Mouse (Mus musculus) adrenal gland, postnatal 4 days (tissue): ENCODE data around the gene Sds. TPM values are rescaled to one million over a fixed set of nuclear protein-coding genes. Genes with fewer than 3 reads are reported as not detected.
"Not testable (repeated sequence)": the region's sequence is repeated elsewhere in the genome, so short reads cannot be mapped to it uniquely, and the experiment has no call there.

Experiments used
- DNase-seq, 2 experiments: peaks; one replicate each; pipeline ENCODE4 v3.0.0; 2021 to 2022; ENCODE audit warnings: low spot score in 2 of 2, mixed read lengths in 2 of 2
- total RNA-seq, 2 experiments: library from RNA; stranded (reverse); gene quantifications; 2 replicates each; pipeline ENCODE4 v1.2.3; 2021

The Sds gene
- total RNA-seq, 2 experiments from 2014 or later, result 1.8 TPM; not detected in 1

DNA sequence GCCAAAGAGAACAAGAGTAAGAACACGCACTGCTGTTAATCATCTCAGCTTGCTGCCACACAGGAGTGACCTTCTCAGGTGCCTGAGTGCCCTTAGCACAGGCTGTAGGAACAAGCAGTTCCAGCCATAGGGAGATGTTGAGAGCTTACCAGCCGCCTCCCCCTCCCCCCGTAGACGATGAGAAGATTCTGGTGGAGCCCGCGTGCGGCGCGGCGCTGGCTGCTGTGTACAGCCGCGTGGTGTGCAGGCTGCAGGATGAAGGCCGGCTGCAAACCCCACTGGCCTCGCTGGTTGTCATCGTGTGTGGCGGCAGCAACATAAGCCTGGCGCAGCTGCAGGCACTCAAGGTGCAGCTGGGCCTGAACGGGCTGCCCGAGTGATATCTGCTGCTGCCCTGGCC lies 7.1 kb downstream of the Sds start:
- no peak for DNase-seq

DNA sequence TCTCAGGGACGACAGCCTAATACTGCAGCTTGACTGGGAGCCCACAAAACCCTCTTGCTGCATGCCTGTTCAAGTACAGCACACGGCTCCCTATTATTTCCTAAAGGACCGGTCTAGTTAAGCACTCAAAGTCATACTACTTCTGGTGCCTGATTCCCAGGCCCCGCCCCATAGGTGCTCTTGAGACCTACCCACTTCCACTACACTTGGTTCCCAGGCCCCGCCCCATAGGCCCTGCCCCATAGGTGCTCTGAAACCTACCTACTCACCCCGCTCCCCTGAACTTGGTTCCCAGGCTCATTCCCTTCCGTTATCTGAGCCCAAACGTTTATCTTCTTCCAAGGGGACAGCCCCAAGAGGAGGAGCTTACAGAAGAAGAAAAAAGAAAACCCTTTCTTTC lies 11.5 kb downstream of the Sds start:
- DNase-seq, result no peak

DNA sequence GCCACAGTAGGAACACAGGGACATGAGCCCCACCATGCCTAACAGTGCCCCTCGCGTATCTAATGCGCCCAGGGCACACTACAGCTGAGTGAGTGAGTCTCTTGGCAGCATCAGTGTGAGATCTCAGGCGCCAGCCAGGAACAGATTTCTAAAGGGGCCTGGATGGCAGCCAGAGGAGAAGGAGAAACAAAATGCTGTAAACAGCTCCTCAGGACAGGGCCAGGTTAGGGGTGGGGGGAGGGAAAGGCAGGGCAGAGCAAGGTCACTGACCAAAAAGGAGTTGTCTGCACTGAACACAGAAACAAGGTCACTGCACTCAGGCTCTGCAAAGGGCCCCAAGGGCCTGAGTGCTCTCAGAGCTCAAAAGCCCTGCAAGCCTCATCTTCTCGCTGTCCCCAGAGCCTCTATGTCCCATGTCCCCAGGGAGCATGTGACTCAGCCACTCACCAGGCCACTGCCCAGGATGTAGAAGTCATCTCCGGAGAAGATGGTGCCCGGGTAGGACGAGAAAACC lies 14.4 kb downstream of the Sds start:
- DNase-seq, result no peak

DNA sequence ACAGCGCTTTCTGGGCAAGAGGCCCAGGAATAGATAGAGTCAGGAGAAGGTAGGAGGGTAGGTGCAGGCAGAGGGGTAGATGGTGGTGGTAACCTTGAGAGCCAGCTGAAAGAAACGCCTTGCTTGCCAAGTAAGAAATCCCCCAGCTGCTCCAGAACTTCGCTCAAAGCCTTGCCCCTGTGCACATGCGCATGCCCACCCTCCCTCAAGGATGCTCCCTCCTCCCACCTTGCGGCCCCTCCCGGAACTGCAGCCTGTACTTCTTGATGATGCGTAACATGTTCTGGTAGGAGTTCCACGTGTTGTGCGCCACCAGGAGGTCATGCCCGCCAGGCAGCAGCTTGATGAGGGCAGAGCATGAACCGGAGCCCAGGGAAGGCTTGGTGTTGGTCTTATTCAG lies 16.1 kb downstream of the Sds start:
- DNase-seq, result no peak

DNA sequence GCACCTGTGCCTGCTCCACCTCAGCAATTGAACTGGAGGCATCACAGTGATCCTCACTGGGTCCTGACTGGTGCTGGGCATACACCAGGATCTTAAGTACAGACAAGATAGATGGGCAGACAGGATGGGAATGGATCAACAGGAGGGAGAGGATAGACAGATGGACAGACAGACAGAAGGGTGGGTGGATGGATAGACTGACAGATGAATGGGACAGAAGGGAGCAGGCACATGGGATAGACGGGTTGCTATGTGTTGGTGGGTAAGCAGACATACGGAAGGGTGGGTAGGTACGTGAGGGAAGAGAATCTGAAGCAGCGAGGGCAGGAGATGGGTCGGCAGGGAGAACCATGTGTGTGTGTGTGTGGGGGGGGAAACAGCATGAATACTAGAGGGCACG lies 17.1 kb downstream of the Sds start:
- DNase-seq, result no peak

DNA sequence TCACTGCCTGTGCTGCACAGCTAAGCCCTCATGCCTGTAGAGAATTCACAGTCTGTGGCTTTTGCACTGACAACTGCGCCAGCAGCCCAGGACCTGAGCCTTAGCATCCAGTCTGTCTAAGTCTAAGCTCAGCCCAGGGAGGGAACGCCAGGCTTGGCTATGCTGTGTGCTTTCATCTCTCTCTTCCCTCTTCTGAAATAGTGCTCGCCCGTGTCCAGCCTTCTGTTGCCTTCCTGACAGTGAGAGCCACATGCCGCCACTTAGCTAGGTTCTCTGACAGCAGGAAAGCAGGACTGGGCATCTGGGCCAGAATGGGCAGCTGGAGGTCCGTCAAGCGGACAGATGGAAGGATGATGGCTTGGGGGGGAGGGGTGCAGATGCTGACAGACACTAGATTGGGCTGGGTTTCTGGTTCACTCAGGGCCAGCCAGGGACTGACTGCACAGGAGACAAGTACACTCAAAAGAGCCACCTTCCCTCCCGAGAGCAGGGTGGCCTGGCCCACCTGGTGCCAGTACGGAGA lies 17.6 kb downstream of the Sds start:
- no peak for DNase-seq

DNA sequence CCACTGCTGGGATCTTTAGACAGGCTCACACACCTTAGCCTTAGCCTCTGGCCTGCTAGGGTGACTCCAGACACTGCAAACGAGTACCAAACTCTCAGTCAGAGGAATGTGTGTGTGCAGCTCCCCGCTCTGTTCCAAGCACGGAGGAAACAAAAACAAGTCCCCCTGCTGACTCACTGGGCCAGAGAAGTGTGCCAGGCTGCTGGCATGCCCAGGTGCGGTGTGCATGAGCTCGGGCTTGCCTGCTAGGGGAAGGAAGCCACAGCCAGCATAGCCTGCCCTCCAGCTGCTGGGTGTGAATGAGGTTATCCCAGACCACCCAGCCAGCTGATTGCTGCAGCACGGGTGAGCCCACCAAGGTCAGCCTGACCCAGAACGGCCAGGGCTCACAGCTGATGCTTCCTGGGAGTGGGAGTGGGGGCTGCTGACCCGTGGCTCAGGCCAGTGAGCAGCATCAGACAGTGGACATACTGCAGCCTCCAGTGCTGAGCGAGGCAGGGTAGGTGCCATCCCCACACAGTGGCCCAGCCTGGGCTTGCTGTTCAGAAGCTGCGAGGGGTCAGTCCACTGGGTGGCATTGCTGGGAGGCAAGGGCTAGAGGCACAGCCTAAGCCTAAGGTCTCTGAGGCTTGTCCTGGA lies 18.9 kb downstream of the Sds start:
- DNase-seq, result no peak

DNA sequence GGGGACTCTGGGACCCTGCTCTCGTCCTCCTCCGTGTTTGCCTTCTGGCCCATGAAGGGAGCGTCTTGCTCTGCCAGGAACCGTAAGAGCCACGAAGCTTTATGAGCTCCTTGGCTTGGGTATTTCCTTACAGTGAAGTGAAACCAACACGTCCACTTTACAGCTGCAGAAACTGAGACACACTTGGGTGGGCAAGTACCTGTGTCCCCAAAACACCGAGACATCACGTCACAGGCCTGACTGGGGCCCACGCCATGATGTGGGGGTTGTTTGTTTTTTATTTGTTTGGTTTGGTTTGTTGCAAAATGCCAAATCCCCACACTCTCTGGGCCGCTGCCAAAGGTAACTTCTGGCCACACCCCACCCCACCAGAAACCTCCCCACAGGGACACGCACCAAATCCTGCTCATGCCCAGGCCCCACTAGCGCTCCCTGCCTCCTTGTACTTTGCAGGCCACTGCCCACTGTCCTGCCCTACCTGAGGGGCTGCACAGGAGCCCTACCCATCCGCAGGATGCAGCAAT lies 19.4 kb downstream of the Sds start:
- DNase-seq, result no peak

DNA sequence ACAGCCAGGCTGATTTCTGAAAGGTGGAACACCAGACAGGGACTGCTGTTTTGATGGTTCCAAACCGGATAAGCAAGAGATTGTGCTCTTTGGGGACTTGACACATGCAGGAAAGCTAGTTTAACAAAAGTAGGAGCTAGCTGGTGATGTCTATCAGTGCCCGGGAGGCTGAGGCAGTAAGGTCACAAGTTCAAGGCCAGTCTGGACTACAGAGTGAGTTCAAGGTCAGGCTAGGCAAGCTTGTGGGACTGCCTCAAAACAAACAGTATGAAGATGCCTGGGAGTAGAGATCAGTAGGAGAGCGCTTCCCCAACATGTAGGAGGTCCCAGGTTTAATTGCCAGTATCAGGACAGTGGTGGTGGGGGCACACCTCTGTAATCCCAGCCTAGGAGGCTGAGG lies 20.7 kb downstream of the Sds start:
- DNase-seq, result no peak

DNA sequence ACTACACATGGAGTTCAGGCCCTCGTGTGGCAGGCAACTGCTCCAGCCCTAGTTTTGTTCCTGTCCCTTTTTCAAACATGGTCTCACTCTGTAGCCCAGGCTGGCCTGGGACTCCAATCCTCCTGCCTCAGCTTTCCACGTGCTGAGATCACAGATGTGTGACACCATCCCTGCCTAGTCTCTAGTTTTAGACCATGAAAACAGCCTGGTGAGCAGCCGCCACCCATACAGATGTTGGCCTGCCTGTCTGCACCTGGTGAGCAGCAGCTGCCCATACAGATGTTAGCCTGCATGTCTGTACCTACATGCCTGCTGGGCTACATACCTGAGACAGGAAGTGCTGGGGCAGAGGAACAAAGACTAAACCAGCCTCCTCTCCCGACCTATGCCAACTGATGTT lies 22.9 kb downstream of the Sds start:
- no peak for DNase-seq

DNA sequence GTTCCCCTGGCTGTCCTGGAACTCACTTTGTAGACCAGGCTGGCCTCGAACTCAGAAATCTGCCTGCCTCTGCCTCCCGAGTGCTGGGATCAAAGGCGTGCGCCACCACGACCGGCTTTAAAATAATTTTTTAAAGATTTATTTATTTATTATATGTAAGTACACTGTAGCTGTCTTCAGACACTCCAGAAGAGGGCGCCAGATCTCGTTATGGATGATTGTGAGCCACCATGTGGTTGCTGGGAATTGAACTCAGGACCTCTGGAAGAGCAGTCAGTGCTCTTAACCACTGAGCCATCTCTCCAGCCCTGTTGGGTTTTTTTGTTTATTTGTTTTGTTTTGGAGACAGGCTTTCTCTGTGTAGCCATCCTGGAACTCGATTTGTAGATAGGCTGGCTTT lies 24.3 kb downstream of the Sds start:
- DNase-seq, result not testable (repeated sequence)

DNA sequence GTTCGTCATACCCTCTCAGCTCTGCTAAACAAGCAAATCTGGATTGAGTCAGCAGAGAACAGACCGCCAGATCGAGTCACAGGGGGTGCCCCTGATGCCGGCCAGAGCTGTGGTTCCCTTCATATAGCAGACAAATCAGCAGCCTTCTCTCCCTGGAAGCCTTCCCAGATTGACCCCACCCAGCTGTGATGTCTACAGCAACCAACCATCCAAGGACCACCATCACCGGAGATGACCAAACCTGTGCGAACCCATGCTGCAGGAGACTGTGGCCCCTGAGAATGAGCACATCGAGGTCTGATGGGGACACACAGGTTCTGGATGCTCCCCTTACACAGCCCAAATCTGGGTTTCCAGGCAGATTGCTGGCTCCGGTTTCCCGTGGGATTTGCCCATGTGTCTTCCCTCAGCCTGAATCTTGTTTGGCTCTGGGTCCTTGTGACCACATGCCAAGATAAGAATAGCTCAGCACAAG lies 25.9 kb downstream of the Sds start:
- no peak for DNase-seq

DNA sequence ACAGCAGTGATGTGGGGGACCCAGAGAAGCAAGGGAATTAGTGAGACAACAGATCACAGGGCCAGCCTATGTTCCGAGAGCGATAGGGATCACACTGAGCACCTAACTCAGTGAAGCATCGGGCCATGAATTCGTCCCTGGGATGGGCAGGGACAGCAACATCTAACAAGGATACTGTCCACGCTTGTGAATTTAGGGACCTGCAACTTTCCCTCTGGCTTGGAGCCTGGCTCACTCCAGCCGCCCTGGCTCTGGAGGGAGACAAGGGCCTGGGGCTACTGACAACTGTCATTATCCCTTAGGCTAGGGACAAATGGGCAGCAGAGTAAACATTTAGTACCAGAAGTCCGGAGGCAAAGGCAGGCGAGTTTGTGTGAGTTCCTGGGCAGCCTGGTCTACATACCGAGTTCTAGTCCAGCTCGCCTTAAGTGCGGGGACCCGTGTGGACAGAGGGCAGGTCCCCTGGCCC lies 26.4 kb downstream of the Sds start:
- DNase-seq, result no peak

DNA sequence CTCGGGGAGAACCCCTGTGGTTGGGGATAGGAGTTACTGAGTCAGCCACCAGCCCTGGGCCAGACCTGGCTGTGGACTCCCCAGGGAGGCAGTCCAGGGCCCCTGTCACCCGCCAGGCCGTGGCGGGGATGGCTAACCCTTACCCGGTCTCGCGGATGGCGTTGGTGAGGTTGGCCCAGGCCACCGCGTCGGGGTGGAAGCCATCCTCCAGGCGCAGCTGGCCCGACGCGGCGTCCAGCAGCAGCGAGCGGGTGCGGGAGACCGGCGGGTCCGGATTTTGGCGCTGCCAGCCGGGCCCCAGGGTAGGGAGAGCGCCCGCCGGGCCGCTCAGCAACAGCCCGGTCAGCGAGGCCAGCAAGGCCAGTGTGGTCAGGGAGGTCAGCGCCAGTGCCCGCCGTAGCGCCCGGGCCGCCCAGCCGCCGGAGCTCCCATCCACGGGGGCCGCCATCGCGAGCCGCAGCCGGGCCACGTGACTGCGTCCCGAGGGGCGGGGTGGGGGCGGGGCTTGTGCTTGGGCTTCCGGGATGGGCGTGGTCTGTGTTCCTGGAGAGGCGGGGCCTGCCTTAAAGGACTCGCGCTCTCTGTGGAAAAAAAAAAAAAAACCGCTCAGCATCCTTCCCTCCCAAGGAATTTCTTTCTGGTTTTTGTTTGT lies 26.9 kb downstream of the Sds start, which contains the start of gene Plbd2:
TSS of gene Plbd2 (minus strand) at position 482 of the 652 bp plus-strand sequence.
- DNase-seq, result peak; percentile 77 to 80

DNA sequence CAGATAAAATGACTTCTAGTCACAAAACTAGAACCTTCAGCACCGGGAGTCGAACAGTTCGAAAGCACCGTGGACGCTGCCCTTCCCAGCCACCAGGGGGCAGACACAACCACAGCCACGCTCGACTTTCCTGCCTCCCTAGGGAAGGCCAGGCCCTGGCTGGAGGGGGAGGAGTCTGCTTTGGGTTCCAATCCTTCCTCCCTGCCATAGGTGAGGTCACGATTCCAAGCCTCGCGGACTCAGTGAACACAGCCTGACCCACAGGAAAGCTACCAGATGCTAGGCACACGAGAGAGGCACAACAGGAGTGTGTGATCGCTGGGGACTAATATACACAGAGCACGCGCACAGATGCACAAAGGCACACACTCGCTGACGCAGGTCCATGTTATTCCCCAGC lies 29.0 kb downstream of the Sds start:
- DNase-seq, result peak; percentile 43 to 61

DNA sequence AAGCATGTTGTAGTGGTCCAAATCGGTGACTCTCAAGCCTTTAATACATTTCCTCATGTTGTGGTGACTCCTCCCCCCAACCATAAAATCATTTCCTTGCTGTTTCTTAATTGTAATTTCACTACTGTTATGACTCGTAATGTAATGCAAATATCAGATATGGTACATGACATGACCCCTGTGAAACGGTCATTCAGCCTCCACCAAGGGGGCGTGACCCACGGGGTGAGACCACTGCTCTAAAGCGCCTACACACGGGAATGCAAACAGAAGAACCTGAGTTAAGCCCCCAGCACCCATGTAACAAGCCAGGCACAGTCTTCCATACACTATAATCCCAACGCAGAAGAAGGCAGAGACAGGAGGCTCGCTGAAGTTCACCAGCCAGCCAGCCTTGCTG lies 29.5 kb downstream of the Sds start:
- DNase-seq, result no peak

DNA sequence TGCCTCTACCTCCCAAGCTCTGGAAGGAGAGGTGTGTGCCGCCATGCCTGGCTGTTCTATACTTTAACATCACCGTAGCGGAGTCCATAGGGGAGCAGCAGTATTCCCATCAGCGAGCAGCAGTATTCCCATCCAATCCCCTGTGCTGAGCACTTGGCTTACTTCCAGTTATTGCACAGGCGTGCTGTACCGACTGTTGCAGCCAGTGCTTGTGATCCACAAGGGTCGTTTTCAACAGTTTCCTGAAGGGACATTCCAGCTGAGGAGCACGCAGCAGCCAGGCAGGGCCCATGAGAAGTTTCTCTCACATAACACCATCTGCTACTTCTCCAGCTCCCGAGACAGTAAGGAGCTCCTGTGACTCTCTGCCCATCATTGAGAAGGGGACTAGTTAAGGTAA lies 30.2 kb downstream of the Sds start:
- DNase-seq, result no peak

DNA sequence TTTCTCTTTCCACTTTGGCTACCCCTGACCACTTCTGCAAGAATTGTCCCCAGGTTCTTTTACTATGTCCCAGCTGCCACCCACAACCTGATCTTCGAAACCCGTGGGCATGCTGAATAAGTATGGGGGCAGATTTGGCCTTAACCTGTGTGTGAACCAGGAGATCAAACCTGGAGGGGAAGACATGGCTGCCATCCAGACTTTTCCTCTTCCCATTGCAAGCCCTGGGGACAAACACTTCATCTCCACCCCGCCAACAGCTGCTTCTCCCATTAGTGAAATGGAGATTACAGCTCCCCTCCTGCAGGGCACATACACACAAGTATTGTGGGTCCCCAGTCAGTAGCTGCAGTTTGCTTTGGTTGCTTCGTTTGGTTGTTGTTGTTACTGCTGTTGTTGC lies 31.0 kb downstream of the Sds start:
- DNase-seq, result no peak

DNA sequence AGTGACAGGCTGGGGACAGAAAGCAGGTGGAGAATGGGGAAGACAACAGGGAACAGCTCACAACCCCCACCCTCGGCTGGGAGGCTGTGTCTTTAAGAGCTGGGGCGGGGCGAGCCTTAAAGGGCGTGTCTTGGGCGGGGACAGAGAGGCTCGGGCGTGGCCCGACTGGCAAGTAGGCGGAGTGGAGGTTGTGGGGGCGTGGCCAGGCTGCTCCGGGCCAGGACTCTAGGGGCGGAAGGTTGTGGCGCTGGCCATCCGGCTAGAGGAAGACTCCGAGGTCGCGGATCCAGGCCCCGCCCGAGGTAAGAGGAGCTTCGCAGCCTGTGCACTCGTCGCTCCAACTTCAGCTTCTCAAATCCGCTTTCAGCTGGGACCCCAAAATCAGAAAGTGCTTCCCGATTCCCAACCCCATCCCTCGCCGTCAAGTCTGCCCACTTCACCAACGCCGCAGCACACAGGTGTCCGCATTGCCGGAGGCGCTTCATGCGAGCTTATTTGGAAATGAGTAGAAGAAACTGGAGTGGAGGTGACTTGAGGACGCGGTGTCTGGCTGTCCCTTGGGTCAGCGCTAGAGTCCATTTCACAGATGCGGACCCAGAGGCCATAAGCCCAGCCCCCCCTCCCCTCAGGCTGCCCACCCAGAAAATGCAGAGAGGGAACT lies 34.8 kb downstream of the Sds start, which contains the start of gene Slc8b1:
TSS of gene Slc8b1 (plus strand) at position 187 of the 661 bp plus-strand sequence.
- DNase-seq, result peak; percentile 88 to 93

DNA sequence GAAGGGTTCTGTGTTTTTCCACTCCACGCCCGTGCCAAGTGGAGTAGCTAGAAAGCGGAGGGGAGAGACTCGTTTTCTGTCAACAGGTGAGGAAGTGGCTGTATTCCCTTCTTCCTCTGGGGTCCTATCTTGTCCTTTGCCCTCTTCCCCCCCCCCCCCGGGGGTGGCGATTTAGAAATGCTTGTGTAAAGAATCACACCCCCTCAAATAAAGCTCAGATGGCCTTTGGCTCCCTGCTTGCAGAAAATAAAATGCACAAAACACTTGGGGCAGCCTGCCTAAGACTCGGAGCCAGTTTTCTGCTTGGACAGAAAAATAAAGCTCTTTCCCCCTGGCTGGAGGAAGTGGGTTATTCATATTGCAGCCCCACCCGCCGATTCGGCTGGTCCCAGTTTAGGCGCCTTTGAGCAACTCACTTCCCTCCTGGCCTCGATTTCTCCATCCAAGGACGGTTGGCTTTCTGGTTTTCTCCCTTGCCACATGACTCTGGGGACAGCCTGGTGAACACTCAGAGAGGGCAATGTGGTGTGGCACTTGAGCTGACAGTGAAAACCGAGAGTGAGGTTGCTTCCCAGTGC lies 35.4 kb downstream of the Sds start:
- DNase-seq, result no peak

DNA sequence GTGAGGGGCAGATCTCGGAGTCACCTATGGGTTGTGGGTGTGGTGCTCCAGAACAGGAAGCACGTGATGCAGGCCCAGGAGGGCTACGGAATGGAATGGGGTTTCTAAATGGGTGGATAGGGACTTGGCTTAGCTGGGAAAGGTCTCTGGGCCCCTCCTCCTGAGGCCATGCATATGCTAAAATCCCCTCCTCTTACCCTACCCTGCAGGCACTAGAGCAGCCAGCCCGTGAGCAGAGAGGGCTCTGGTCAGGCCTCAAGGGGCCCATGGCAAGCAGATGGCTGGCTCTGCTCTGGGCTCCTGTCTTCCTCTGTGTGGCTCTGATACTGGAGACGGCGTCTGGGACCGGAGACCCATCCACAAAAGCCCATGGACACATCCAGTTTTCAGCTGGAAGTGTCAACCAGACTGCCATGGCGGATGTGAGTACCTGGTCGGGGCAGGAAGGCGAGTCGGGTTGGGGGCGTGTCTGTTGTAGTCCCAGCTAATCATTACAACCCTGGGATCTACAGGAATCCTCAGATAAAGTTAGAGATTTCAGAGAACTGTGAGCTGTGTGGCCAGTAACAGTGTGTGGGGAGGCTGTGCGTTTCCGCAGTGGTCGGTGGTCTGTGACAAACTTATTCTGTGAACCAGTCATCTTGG lies 36.7 kb downstream of the Sds start:
- DNase-seq, result no peak
